Comparison of ENCODE assay signal across 9 mouse cellular contexts in the genomic region with DNA sequence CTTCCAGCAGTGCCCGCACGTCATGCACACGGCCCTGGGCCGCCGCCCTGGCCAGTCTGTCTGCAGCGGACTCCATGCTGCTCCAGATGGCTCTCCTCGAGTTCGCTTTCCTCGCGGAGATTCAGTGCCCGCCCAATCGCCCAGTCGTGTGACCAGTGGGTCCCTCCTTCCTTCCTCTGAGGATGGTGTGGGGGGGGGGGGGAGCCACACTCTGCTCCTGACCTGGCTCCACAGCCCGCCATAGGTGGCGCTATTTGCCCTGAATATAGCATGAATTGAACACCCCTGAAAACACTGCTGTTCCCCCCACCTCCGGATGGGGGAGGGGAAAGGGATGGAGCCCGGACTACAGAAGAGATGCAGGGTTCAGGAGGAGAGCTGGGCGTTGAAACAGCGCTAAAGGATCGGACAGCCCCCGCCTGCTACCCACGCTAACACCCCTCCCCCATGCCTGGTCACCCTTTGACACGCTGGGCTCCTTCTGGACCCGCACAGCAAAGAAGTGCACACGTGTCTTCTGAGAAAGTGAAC. TPM values are rescaled to one million over a fixed set of nuclear protein-coding genes. Genes with fewer than 3 reads are reported as not detected.
A peak's percentile ranks its signal among the peaks of the same experiment; 100 is the strongest.
DNase-seq lines count a peak whose midpoint lies in the region; ATAC-seq and TF ChIP-seq lines count a peak whose summit lies in the region.
"Had no signal": no experiment of that assay in that cellular context is flagged by ENCODE, and none has a peak within 500 bp of the region (broad histone marks: within the 10 kb centered on the region; RNA-seq: fewer than 3 reads in every experiment).

No protein-coding gene starts in this region.

- H3K9ac ChIP-seq in heart, embryonic 13.5 days: no peak overlapping the region
- no peak overlapping the region for H3K9ac ChIP-seq in limb, embryonic 14.5 days (ENCODE audit: low read depth, low read length, severe bottlenecking)

- DNase-seq in cerebellum, postnatal 36 days: no peak
- DNase-seq in adrenal gland, postnatal 25 days: peak; percentile 34
- DNase-seq in limb, embryonic 14.5 days (ENCODE audit: low spot score): no peak
- no peak for DNase-seq in layer of hippocampus, postnatal 14 days (ENCODE audit: low spot score in 2 of 2)
- DNase-seq in cerebellum, adult 2 months: no peak

- no peak overlapping the region for H3K27ac ChIP-seq in heart, embryonic 13.5 days (replicated peaks)
- no peak overlapping the region for H3K27ac ChIP-seq in limb, embryonic 14.5 days (replicated peaks; ENCODE audit: low read depth, low read length)
- no peak overlapping the region for H3K27ac ChIP-seq in cerebellum, adult 2 months (ENCODE audit: insufficient read depth, low read length)

- no peaks in the 10 kb centered on the region for H3K36me3 ChIP-seq in heart, embryonic 13.5 days
- no peaks in the 10 kb centered on the region for H3K36me3 ChIP-seq in limb, embryonic 14.5 days (ENCODE audit: control insufficient read depth, insufficient read depth, low read length)

- H3K27me3 ChIP-seq in heart, embryonic 13.5 days (replicated peaks): peaks cover 89% of the 10 kb centered on the region
- peaks cover 84% of the 10 kb centered on the region for H3K27me3 ChIP-seq in limb, embryonic 14.5 days (ENCODE audit: control insufficient read depth, insufficient read depth, low read length)
- H3K27me3 ChIP-seq in cerebellum, adult 2 months (ENCODE audit: control insufficient read depth, insufficient read depth, low read length): peaks cover 13% of the 10 kb centered on the region; the same call in 1 of the 2 replicates

- H3K4me3 ChIP-seq in heart, embryonic 13.5 days: peak overlapping the region; percentile 17
- no peak overlapping the region; the same call in 1 of the 2 replicates for H3K4me3 ChIP-seq in limb, embryonic 14.5 days (replicated peaks; ENCODE audit: low read length)
- H3K4me3 ChIP-seq in cerebellum, adult 2 months (replicated peaks; ENCODE audit: insufficient read depth, low read depth, low read length): no peak overlapping the region

- no peak for TF ChIP-seq POLR2A in limb, embryonic 14.5 days (IDR thresholded peaks at IDR 0.05; ENCODE audit: borderline replicate concordance, extremely low read depth, insufficient read depth, insufficient read length)
- TF ChIP-seq POLR2A in cerebellum, adult 2 months (IDR thresholded peaks at IDR 0.05; ENCODE audit: borderline replicate concordance, insufficient read depth, low read length): no peak

- under 1% methylated on average over 25 of the region's 25 CpGs for WGBS in heart, embryonic 13.5 days
- under 1% methylated on average over 25 of the region's 25 CpGs for WGBS in limb, embryonic 14.5 days
- WGBS in cerebellum, adult 2 months: 2% methylated on average over 25 of the region's 25 CpGs

- no peak for TF ChIP-seq CTCF in cerebellum, adult 2 months (IDR thresholded peaks at IDR 0.05; ENCODE audit: borderline replicate concordance, insufficient read depth, low read depth, low read length)

- H3K9me3 ChIP-seq in heart, embryonic 13.5 days: no peaks in the 10 kb centered on the region
- no peaks in the 10 kb centered on the region for H3K9me3 ChIP-seq in limb, embryonic 14.5 days (ENCODE audit: control insufficient read depth, low read length)

- peak overlapping the region; percentile 51 for H3K4me2 ChIP-seq in heart, embryonic 13.5 days
- no peak overlapping the region for H3K4me2 ChIP-seq in limb, embryonic 14.5 days (replicated peaks; ENCODE audit: low read depth, low read length, severe bottlenecking)

- 0 out of 2 replicates have a peak, but pooled peaks have one; percentile 15 for ATAC-seq in cerebellum, adult (ENCODE audit: insufficient number of reproducible peaks, low FRiP score, low TSS enrichment)
- ATAC-seq in heart, embryonic 13.5 days (ENCODE audit: extremely low read depth, insufficient number of reproducible peaks, low FRiP score, low TSS enrichment): no peak
- ATAC-seq in limb, embryonic 14.5 days (ENCODE audit: low FRiP score, low read depth): peak; percentile 44
- peak; percentile 35; the same call in 1 of the 2 replicates for ATAC-seq in monocyte, adult 5-6 weeks (replicated peaks; ENCODE audit: insufficient number of reproducible peaks, low FRiP score, low TSS enrichment, poor library complexity, severe bottlenecking)

- H3K4me1 ChIP-seq in heart, embryonic 13.5 days: peaks cover 5% of the 10 kb centered on the region
- no peaks in the 10 kb centered on the region for H3K4me1 ChIP-seq in limb, embryonic 14.5 days (ENCODE audit: control insufficient read depth, insufficient read depth, low read length)
- no peaks in the 10 kb centered on the region for H3K4me1 ChIP-seq in cerebellum, adult 2 months (ENCODE audit: control insufficient read depth, insufficient read depth, low read length)

RNA-seq across cellular contexts. Expression of gene Cdkn2a, which starts 12.4 kb away (rescaled TPM):
- 1.6 and 1.8 TPM in 2 replicates for total RNA-seq in adrenal gland, postnatal 25 days (2021)
- polyA plus RNA-seq in heart, embryonic 13.5 days (2015; fragmentation: Nextera tagmentation; extraction: Ambion mirVana): not detected in 2 replicates
- 0.47 TPM in 2 replicates for polyA plus RNA-seq in limb, embryonic 14.5 days (2012; rRNA removed)
- polyA plus RNA-seq in limb, embryonic 14.5 days (2014; fragmentation: Nextera tagmentation; extraction: Ambion mirVana): not detected in 2 replicates
- total RNA-seq in monocyte, adult 5-6 weeks (2017): not detected in 3 replicates
- under 1 TPM in 1 of 2 experiments, not detected in 1; 0.51 TPM for total RNA-seq in layer of hippocampus, postnatal 14 days (2021)
- polyA plus RNA-seq in cerebellum, adult 2 months (2012; rRNA removed): 0.16 TPM in 1 of 2 replicates, not detected in the other
- total RNA-seq: heart, postnatal 36 days had no signal

RNA-seq across cellular contexts. Expression of gene Cdkn2b, which starts 28.7 kb away (rescaled TPM):
- total RNA-seq in adrenal gland, postnatal 25 days (2021): 4.9 TPM in 2 replicates
- 0.75 and 1.1 TPM in 2 replicates for polyA plus RNA-seq in heart, embryonic 13.5 days (2015; fragmentation: Nextera tagmentation; extraction: Ambion mirVana)
- polyA plus RNA-seq in limb, embryonic 14.5 days (2012; rRNA removed): 1.4 and 1.8 TPM in 2 replicates
- 3.0 and 4.4 TPM in 2 replicates for polyA plus RNA-seq in limb, embryonic 14.5 days (2014; fragmentation: Nextera tagmentation; extraction: Ambion mirVana)
- total RNA-seq in monocyte, adult 5-6 weeks (2017): 0.49 TPM in 1 of 3 replicates, not detected in the others
- 1 to 10 TPM; 2.1 to 3.1 TPM for total RNA-seq in layer of hippocampus, postnatal 14 days (2021)
- 1.3 and 1.4 TPM in 2 replicates for polyA plus RNA-seq in cerebellum, adult 2 months (2012; rRNA removed)
